Mouse (Mus musculus) lung, embryonic 15.5 days (tissue): ENCODE measurements at regions not wholly inside any gene's neighbourhood (a gene's known extent, or its start where the extent isn't known, plus 50 kb on each side); places are given as distances from the start of the nearest gene placed in this dataset.

Experiments used
- ATAC-seq: fragments of 200-750 bp; cut with Nextera tagmentation; 2 replicates; pipeline ENCODE4 v1.8.0; 2017; ENCODE audit warnings: moderate number of reproducible peaks, borderline replicate concordance; ENCODE audit not compliant: low FRiP score, low TSS enrichment; ENCODE audit errors: extremely low read depth
- H3K27ac ChIP-seq: fragments of 300-500 bp; sonication (generic); 2 replicates; pipeline ENCODE4 v1.5.1; 2015; ENCODE audit warnings: moderate library complexity, mild to moderate bottlenecking, inconsistent platforms
- H3K27me3 ChIP-seq: fragments of 300-500 bp; sonication (generic); 2 replicates; pipeline ENCODE4 v1.6.1; 2015; ENCODE audit warnings: inconsistent platforms
- H3K36me3 ChIP-seq: fragments of 300-500 bp; sonication (generic); 2 replicates; pipeline ENCODE4 v1.6.1; 2015; ENCODE audit warnings: inconsistent platforms
- H3K4me1 ChIP-seq: fragments of 300-500 bp; sonication (generic); 2 replicates; pipeline ENCODE4 v1.6.1; 2015; ENCODE audit warnings: inconsistent platforms
- H3K4me2 ChIP-seq: fragments of 300-500 bp; sonication (generic); 2 replicates; pipeline ENCODE4 v1.6.1; 2015; ENCODE audit warnings: inconsistent platforms, mild to moderate bottlenecking, moderate library complexity
- H3K4me3 ChIP-seq: fragments of 300-500 bp; sonication (generic); 2 replicates; pipeline ENCODE4 v1.5.1; 2015; ENCODE audit warnings: mild to moderate bottlenecking, inconsistent platforms
- H3K9ac ChIP-seq: fragments of 300-500 bp; sonication (generic); 2 replicates; pipeline ENCODE4 v1.6.1; 2015; ENCODE audit warnings: inconsistent platforms
- H3K9me3 ChIP-seq: fragments of 300-500 bp; sonication (generic); 2 replicates; pipeline ENCODE4 v1.6.1; 2016; ENCODE audit warnings: inconsistent platforms
- WGBS: fragments of 180-500 bp; shearing (Covaris S2); methylation state at CpG from one replicate; pipeline ENCODE4 v1.1.7; 2015; 5-methylcytosine and 5-hydroxymethylcytosine counted together

- no peak overlapping the region for H3K9ac ChIP-seq
- no peak overlapping the region for H3K27ac ChIP-seq
- H3K36me3 ChIP-seq = no peaks in the 10 kb centered on the region
- no peaks in the 10 kb centered on the region for H3K27me3 ChIP-seq
- no peak overlapping the region for H3K4me2 ChIP-seq
- 86% methylated on average over 3 of the region's 3 CpGs for WGBS
- ATAC-seq = no peak
- H3K4me3 ChIP-seq = no peak overlapping the region
- H3K4me1 ChIP-seq = no peaks in the 10 kb centered on the region
- no peaks in the 10 kb centered on the region for H3K9me3 ChIP-seq
Observed at GRCm38 (mm10) chr13:69182478-69182877, 183.1 kb upstream of the Adcy2 start.

DNA sequence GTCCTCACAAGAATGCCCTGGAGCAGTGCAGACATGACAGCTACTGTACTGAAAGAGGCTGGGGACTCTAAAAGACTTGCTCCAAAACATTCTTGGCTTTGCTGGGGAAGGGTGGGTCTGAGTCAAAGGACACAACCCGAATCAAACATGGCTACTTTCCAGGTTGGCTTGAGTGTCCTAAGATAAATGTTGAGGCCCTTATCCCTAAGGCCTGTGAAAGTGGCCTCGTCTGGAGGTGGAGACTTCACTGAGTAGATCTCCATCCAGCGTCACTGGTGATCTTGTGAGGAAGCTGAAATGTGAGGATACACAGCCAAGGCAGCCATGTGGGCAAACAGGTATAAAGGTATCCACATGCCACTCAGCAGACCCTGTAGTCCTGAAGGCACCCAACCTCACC, 191.3 kb upstream of the Adcy2 start:
- H3K4me1 ChIP-seq = no peaks in the 10 kb centered on the region
- no peak for ATAC-seq
- no peak overlapping the region for H3K4me3 ChIP-seq
- no peak overlapping the region for H3K9ac ChIP-seq
- H3K27me3 ChIP-seq = no peaks in the 10 kb centered on the region
- WGBS = 42% methylated on average over 3 of the region's 3 CpGs
- H3K36me3 ChIP-seq = no peaks in the 10 kb centered on the region
- no peak overlapping the region for H3K27ac ChIP-seq
- H3K4me2 ChIP-seq = no peak overlapping the region
- no peaks in the 10 kb centered on the region for H3K9me3 ChIP-seq

- no peak overlapping the region for H3K4me2 ChIP-seq
- WGBS = 12% methylated on average over 4 of the region's 4 CpGs
- no peak overlapping the region for H3K27ac ChIP-seq
- no peaks in the 10 kb centered on the region for H3K36me3 ChIP-seq
- no peak for ATAC-seq
- H3K4me1 ChIP-seq = no peaks in the 10 kb centered on the region
- no peaks in the 10 kb centered on the region for H3K9me3 ChIP-seq
- no peak overlapping the region for H3K9ac ChIP-seq
- H3K27me3 ChIP-seq = no peaks in the 10 kb centered on the region
- H3K4me3 ChIP-seq = no peak overlapping the region
Observed at GRCm38 (mm10) chr13:69196464-69196871, 197.1 kb upstream of the Adcy2 start.

GRCm38 (mm10) chr13:69207741-69208568, 208.6 kb upstream of the Adcy2 start:
- H3K9me3 ChIP-seq = no peaks in the 10 kb centered on the region
- 68% methylated on average over 10 of the region's 10 CpGs for WGBS

DNA sequence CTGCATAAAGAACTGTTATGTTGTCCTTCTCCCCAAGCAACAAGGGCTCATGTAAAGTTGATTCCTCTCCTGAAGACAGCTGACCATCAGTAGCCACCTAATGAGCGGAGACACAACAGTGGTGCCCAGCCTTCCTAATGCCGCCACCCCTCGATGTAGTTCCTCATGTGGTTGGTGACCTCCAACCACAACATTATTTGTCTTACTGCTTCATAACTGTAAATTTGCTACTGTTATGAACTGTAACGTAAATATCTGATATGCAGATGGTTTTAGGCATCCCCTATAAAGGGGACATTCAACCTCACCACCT, 209.2 kb upstream of the Adcy2 start:
- no peaks in the 10 kb centered on the region for H3K36me3 ChIP-seq
- H3K4me3 ChIP-seq = no peak overlapping the region
- H3K27ac ChIP-seq = no peak overlapping the region
- H3K4me2 ChIP-seq = no peak overlapping the region
- WGBS = 66% methylated on average over 4 of the region's 4 CpGs
- H3K27me3 ChIP-seq = no peaks in the 10 kb centered on the region
- no peaks in the 10 kb centered on the region for H3K9me3 ChIP-seq
- ATAC-seq = no peak
- H3K4me1 ChIP-seq = no peaks in the 10 kb centered on the region
- H3K9ac ChIP-seq = no peak overlapping the region

More at GRCm38 (mm10) chr13:69207741-69208568, 208.6 kb upstream of the Adcy2 start:
- Histone ChIP-seq H3K36me3 (no peaks in the 10 kb centered on the region), H3K27ac (no peak overlapping the region), H3K4me1 (no peaks in the 10 kb centered on the region), H3K27me3 (no peaks in the 10 kb centered on the region), H3K9ac (no peak overlapping the region), H3K4me2 (no peak overlapping the region), H3K4me3 (no peak overlapping the region)
- ATAC-seq = no peak

DNA sequence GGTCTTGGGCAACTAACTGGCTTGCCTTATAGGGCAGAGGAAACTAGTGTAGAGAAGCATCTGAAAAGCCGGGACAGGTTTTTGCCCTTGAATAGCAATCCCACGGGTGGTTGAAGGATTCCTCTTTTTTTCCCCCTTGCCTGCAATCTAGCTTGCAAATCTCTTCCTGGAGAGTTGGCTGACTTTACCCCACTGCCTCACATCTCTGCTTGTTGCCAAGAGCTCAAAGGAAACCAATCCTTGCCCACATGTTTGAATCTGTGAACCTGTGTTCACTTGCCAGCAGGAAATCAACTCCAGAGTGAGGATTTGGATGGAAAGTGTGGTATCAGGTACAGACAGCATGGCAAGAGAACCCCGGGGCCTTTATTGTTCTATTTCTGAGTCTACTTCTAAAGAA, 217.2 kb upstream of the Adcy2 start:
- Histone ChIP-seq H3K4me1 (no peaks in the 10 kb centered on the region), H3K27ac (no peak overlapping the region), H3K4me3 (no peak overlapping the region), H3K27me3 (no peaks in the 10 kb centered on the region), H3K4me2 (no peak overlapping the region), H3K9me3 (no peaks in the 10 kb centered on the region), H3K9ac (no peak overlapping the region), H3K36me3 (no peaks in the 10 kb centered on the region)
- 79% methylated on average over 3 of the region's 3 CpGs for WGBS
- no peak for ATAC-seq

GRCm38 (mm10) chr13:69220425-69220824, 221.1 kb upstream of the Adcy2 start:
- Histone ChIP-seq H3K27me3 (no peaks in the 10 kb centered on the region), H3K4me3 (no peak overlapping the region), H3K36me3 (no peaks in the 10 kb centered on the region), H3K27ac (no peak overlapping the region), H3K9ac (no peak overlapping the region), H3K4me2 (no peak overlapping the region), H3K9me3 (no peaks in the 10 kb centered on the region), H3K4me1 (no peaks in the 10 kb centered on the region)
- WGBS = 41% methylated on average over 1 of the region's 1 CpGs
- no peak for ATAC-seq

- 62% methylated on average over 5 of the region's 5 CpGs for WGBS
- Histone ChIP-seq H3K9ac (no peak overlapping the region), H3K4me2 (no peak overlapping the region), H3K9me3 (no peaks in the 10 kb centered on the region), H3K36me3 (no peaks in the 10 kb centered on the region), H3K27me3 (no peaks in the 10 kb centered on the region), H3K4me1 (no peaks in the 10 kb centered on the region), H3K4me3 (no peak overlapping the region), H3K27ac (no peak overlapping the region)
- ATAC-seq = no peak
Observed at GRCm38 (mm10) chr13:69226538-69226937, 227.2 kb upstream of the Adcy2 start.

- Histone ChIP-seq H3K27me3 (no peaks in the 10 kb centered on the region), H3K27ac (no peak overlapping the region), H3K4me3 (no peak overlapping the region), H3K4me1 (no peaks in the 10 kb centered on the region), H3K36me3 (no peaks in the 10 kb centered on the region), H3K9ac (no peak overlapping the region), H3K9me3 (no peaks in the 10 kb centered on the region), H3K4me2 (no peak overlapping the region)
- ATAC-seq = no peak
- WGBS = 75% methylated on average over 10 of the region's 10 CpGs
Observed at GRCm38 (mm10) chr13:69230361-69230943, 231.1 kb upstream of the Adcy2 start.

GRCm38 (mm10) chr13:69236386-69236785, 237.0 kb upstream of the Adcy2 start:
- Histone ChIP-seq H3K9me3 (no peaks in the 10 kb centered on the region), H3K27ac (no peak overlapping the region), H3K4me3 (no peak overlapping the region), H3K4me2 (no peak overlapping the region), H3K36me3 (no peaks in the 10 kb centered on the region), H3K27me3 (no peaks in the 10 kb centered on the region), H3K9ac (no peak overlapping the region), H3K4me1 (no peaks in the 10 kb centered on the region)
- peak; percentile 60; the same call in 1 of the 2 replicates for ATAC-seq
- WGBS = 43% methylated on average over 5 of the region's 5 CpGs

DNA sequence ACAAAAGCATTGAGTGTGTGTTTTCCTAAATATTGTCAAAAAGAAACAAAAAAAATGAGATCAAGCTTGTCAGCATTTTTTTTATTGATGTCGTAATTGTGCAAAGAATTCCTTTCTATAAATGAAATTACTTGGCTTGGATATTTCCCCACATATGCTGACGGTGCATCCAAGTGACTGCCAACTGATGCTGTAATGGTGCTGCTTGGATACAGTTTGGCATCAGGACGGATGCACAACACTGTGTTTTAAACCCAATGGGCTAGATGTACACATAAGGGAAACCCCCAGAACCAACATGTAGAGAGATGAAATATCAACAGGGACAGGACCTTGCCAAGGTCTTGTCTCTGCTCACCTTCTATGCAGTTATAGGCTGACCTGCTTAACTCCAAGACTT, 238.6 kb upstream of the Adcy2 start:
- H3K4me2 ChIP-seq = no peak overlapping the region
- ATAC-seq = no peak
- no peak overlapping the region for H3K27ac ChIP-seq
- H3K4me1 ChIP-seq = no peaks in the 10 kb centered on the region
- H3K4me3 ChIP-seq = no peak overlapping the region
- H3K9ac ChIP-seq = no peak overlapping the region
- no peaks in the 10 kb centered on the region for H3K27me3 ChIP-seq
- H3K36me3 ChIP-seq = no peaks in the 10 kb centered on the region
- no peaks in the 10 kb centered on the region for H3K9me3 ChIP-seq
- 60% methylated on average over 3 of the region's 3 CpGs for WGBS

DNA sequence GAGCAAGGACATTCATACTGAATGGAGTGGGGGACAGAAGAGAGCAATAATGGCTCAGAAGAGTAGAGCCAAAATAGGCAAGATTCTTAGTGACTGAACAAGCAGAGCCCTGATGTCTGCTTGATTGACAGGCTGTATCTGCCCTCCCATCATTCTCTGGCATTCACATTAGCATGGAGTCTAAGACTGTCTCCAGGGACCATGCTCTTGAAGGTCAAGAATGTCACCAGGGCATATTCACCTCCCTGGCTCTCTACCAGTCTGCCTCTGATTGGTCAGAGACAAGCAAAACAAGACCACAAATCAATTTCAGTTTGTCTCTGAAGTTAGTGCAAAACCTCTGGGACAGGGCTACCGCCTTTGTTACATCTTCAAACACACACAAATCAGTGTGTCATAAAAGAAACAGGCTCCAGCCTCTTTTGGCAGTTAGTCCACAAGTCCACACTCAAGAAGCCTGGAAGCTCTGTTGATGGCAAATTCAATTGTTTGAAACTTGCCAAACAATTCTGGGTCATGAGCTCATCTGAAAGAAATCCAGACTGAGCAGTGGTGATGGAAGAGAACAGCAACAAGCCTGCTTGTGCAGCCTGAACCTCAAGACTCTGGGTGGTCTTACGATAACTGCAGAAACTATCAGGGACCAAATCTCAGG, 240.0 kb upstream of the Adcy2 start:
- Histone ChIP-seq H3K27ac (no peak overlapping the region), H3K4me3 (no peak overlapping the region), H3K9ac (no peak overlapping the region), H3K4me2 (no peak overlapping the region), H3K4me1 (no peaks in the 10 kb centered on the region), H3K9me3 (no peaks in the 10 kb centered on the region), H3K27me3 (no peaks in the 10 kb centered on the region), H3K36me3 (no peaks in the 10 kb centered on the region)
- 64% methylated on average over 2 of the region's 2 CpGs for WGBS
- ATAC-seq = no peak; the same call in 1 of the 2 replicates
